In genomic region chr15:95917330-95917729, GRCm38 (mm10) we compare ENCODE assay signal across 26 mouse cellular contexts.
A peak's percentile ranks its signal among the peaks of the same experiment; 100 is the strongest.
DNase-seq lines count a peak whose midpoint lies in the region; ATAC-seq and TF ChIP-seq lines count a peak whose summit lies in the region.
"Had no signal": no experiment of that assay in that cellular context is flagged by ENCODE, and none has a peak within 500 bp of the region (broad histone marks: within the 10 kb centered on the region; RNA-seq: fewer than 3 reads in every experiment).

No protein-coding gene starts in this region.

- WGBS in liver, embryonic 12.5 days (ENCODE audit: insufficient replicate concordance): 26% methylated on average over 3 of the region's 3 CpGs
- WGBS in liver, postnatal 0 days (ENCODE audit: insufficient replicate concordance): 56% methylated on average over 3 of the region's 3 CpGs

- H3K27me3 ChIP-seq in MEL (ENCODE audit: control insufficient read depth in 1 of 2, insufficient read depth in 2 of 2, low read length in 2 of 2): no peaks in the 10 kb centered on the region
- no peaks in the 10 kb centered on the region for H3K27me3 ChIP-seq in liver, embryonic 12.5 days (replicated peaks)
- no peaks in the 10 kb centered on the region for H3K27me3 ChIP-seq in liver, postnatal 0 days (ENCODE audit: insufficient read depth, low read length)
- H3K27me3 ChIP-seq: embryonic facial prominence, embryonic 13.5 days; forebrain, embryonic 12.5 days; heart, embryonic 15.5 days; limb, embryonic 13.5 days; midbrain, embryonic 12.5 days; neural tube, embryonic 13.5 days had no signal

- TF ChIP-seq CTCF in MEL (IDR thresholded peaks at IDR 0.05 in 2 of 3, conservative IDR thresholded peaks at IDR 0.05 in 1 of 3; ENCODE audit: control insufficient read depth in 1 of 3, insufficient read depth in 1 of 3, low read depth in 2 of 3, low read length in 3 of 3, poor library complexity in 1 of 3, severe bottlenecking in 1 of 3): no peak
- no peak for TF ChIP-seq CTCF in liver, postnatal 0 days (IDR thresholded peaks at IDR 0.05; ENCODE audit: low read depth)

- peak; percentile 99 for ATAC-seq in liver, embryonic 12.5 days
- peak; percentile 66 for ATAC-seq in liver, postnatal 0 days
- ATAC-seq: CD4-positive, CD25-positive, alpha-beta regulatory T cell, adult 4 months; forebrain, postnatal 0 days; hindbrain, embryonic 16.5 days had no signal

- H3K4me1 ChIP-seq in MEL (ENCODE audit: control insufficient read depth in 1 of 2, insufficient read depth in 2 of 2, low read length in 2 of 2): peaks cover 10 to 31% of the 10 kb centered on the region in 2 experiments
- H3K4me1 ChIP-seq in liver, embryonic 12.5 days: peaks cover 38% of the 10 kb centered on the region
- peaks cover 5% of the 10 kb centered on the region; the same call in 1 of the 2 replicates for H3K4me1 ChIP-seq in liver, postnatal 0 days (ENCODE audit: insufficient read depth)
- H3K4me1 ChIP-seq: limb, embryonic 13.5 days; neural tube, embryonic 13.5 days had no signal

- peaks cover 15 to 28% of the 10 kb centered on the region in 2 experiments for H3K36me3 ChIP-seq in MEL (ENCODE audit: control insufficient read depth in 1 of 2, insufficient read depth in 2 of 2, low read length in 2 of 2)
- H3K36me3 ChIP-seq in liver, embryonic 12.5 days: peaks cover 50% of the 10 kb centered on the region
- peaks cover 23% of the 10 kb centered on the region for H3K36me3 ChIP-seq in liver, postnatal 0 days (replicated peaks; ENCODE audit: insufficient read depth, low read length)

- no peak overlapping the region for H3K9ac ChIP-seq in MEL (ENCODE audit: control insufficient read depth, low read depth, low read length, poor library complexity, severe bottlenecking)
- H3K9ac ChIP-seq in liver, embryonic 12.5 days: no peak overlapping the region
- no peak overlapping the region for H3K9ac ChIP-seq in liver, postnatal 0 days (replicated peaks)
- H3K9ac ChIP-seq: embryonic facial prominence, embryonic 13.5 days; forebrain, embryonic 12.5 days; forebrain, postnatal 0 days; heart, embryonic 15.5 days; limb, embryonic 13.5 days; midbrain, embryonic 12.5 days; neural tube, embryonic 13.5 days had no signal

- peak in 1 of 2 experiments; percentile 14; a peak in 1 of 4 replicates for TF ChIP-seq EP300 in MEL (IDR thresholded peaks at IDR 0.05; ENCODE audit: low read depth in 1 of 2, low read length in 2 of 2)
- TF ChIP-seq EP300 in liver, postnatal 0 days (IDR thresholded peaks at IDR 0.05; ENCODE audit: low read depth): no peak

- H3K4me3 ChIP-seq in MEL (ENCODE audit: control insufficient read depth in 1 of 2, insufficient read depth in 1 of 2, low read depth in 2 of 2, low read length in 2 of 2): no peak overlapping the region
- H3K4me3 ChIP-seq in liver, embryonic 12.5 days: no peak overlapping the region
- H3K4me3 ChIP-seq in liver, postnatal 0 days (ENCODE audit: low read depth, low read length): no peak overlapping the region
- H3K4me3 ChIP-seq: embryonic facial prominence, embryonic 13.5 days; erythroblast, embryonic 14.5 days; forebrain, embryonic 12.5 days; heart, embryonic 15.5 days; layer of hippocampus, adult 2 months; limb, embryonic 13.5 days; midbrain, embryonic 12.5 days; neural tube, embryonic 13.5 days had no signal

- H3K27ac ChIP-seq in MEL (ENCODE audit: control insufficient read depth, low read depth, low read length): no peak overlapping the region
- peak overlapping the region; percentile 15; the same call in 1 of the 2 replicates for H3K27ac ChIP-seq in liver, embryonic 12.5 days
- H3K27ac ChIP-seq in liver, postnatal 0 days (ENCODE audit: low read depth): no peak overlapping the region
- H3K27ac ChIP-seq: embryonic facial prominence, embryonic 13.5 days; forebrain, embryonic 12.5 days; heart, embryonic 15.5 days; layer of hippocampus, adult 2 months; limb, embryonic 13.5 days; midbrain, embryonic 12.5 days; neural tube, embryonic 13.5 days had no signal

- H3K79me2 ChIP-seq in MEL (ENCODE audit: control insufficient read depth, insufficient read depth, low read length, poor library complexity): no peaks in the 10 kb centered on the region

- peak; percentile 31 for DNase-seq in MEL (ENCODE audit: low read depth, low spot score)
- peak; percentile 62 for DNase-seq in c-Kit-positive CD71-positive TER-119-positive erythroid progenitor cells, embryonic 14.5 days (ENCODE audit: low spot score)
- peak; percentile 36 for DNase-seq in liver, postnatal 0 days
- DNase-seq in right cerebral cortex, postnatal 25 days: no peak
- no peak for DNase-seq in cerebellum, postnatal 36 days
- DNase-seq in thymus, postnatal 14 days: no peak
- no peak for DNase-seq in urinary bladder, postnatal 4 days (ENCODE audit: low spot score in 2 of 2)
- DNase-seq: adrenal gland, postnatal 36 days; cerebellum, adult 11 months; cerebellum, adult 9-11 months; forebrain, postnatal 0 days; kidney, adult 18-20 months; kidney, postnatal 36 days; lung, adult 2 months; lung, postnatal 10 days had no signal

- H3K9me3 ChIP-seq in MEL (replicated peaks; ENCODE audit: insufficient read depth, low read length): no peaks in the 10 kb centered on the region
- no peaks in the 10 kb centered on the region for H3K9me3 ChIP-seq in liver, embryonic 12.5 days (replicated peaks)
- no peaks in the 10 kb centered on the region for H3K9me3 ChIP-seq in liver, postnatal 0 days (ENCODE audit: low read length)
- H3K9me3 ChIP-seq: embryonic facial prominence, embryonic 13.5 days; forebrain, embryonic 12.5 days; heart, embryonic 15.5 days; limb, embryonic 13.5 days; midbrain, embryonic 12.5 days; neural tube, embryonic 13.5 days had no signal

- no peak for TF ChIP-seq RAD21 in MEL (IDR thresholded peaks at IDR 0.05; ENCODE audit: low read depth, low read length)

- peak overlapping the region; percentile 28 for H3K4me2 ChIP-seq in liver, embryonic 12.5 days
- no peak overlapping the region for H3K4me2 ChIP-seq in liver, postnatal 0 days (ENCODE audit: low read depth, low read length)
- H3K4me2 ChIP-seq: embryonic facial prominence, embryonic 13.5 days; forebrain, embryonic 12.5 days; heart, embryonic 15.5 days; limb, embryonic 13.5 days; midbrain, embryonic 12.5 days; neural tube, embryonic 13.5 days had no signal

- no peak for TF ChIP-seq POLR2A in MEL (IDR thresholded peaks at IDR 0.05; ENCODE audit: control insufficient read depth in 1 of 2, insufficient read depth in 1 of 2, low read depth in 1 of 2, low read length in 2 of 2, poor library complexity in 1 of 2)

TF ChIP-seq in MEL, 35 proteins besides CTCF, POLR2A, EP300 and RAD21:
- TF ChIP-seq SIN3A (IDR thresholded peaks at IDR 0.05; ENCODE audit: low read length) (no peak), TCF12 (IDR thresholded peaks at IDR 0.05; ENCODE audit: low read depth, low read length) (0 out of 2 replicates have a peak, but pooled peaks have one; percentile 20), ETS1 (IDR thresholded peaks at IDR 0.05; ENCODE audit: low read depth, low read length) (peak; percentile 41; the same call in 1 of the 2 replicates)

Comparison
In these comparisons a context has a peak if more than half of its experiments do, and no peak if none do; other contexts are left out.
1. DNase-seq: peak in MEL (single experiment), c-Kit-positive CD71-positive TER-119-positive erythroid progenitor cells, embryonic 14.5 days (single experiment) and liver, postnatal 0 days (single experiment); none in right cerebral cortex, postnatal 25 days (single experiment), cerebellum, postnatal 36 days (0 of 2), thymus, postnatal 14 days (single experiment) and urinary bladder, postnatal 4 days (0 of 2).